Mouse (Mus musculus) megakaryocyte, embryonic 14.5 days (primary cell): ENCODE data around the gene Vcan.

Source experiments
- FLI1 ChIP-seq: IDR thresholded peaks from 2 replicates; pipeline ENCODE4 v1.6.1; 2012; ENCODE audit warnings: low read length, inconsistent platforms, mixed read lengths
- GATA1 ChIP-seq: IDR thresholded peaks from 3 replicates; pipeline ENCODE4 v1.6.1; 2012; ENCODE audit warnings: mixed read lengths, low read length, inconsistent platforms, borderline replicate concordance

- TF ChIP-seq FLI1 = no peak
- no peak for TF ChIP-seq GATA1
Measured at GRCm38 (mm10) chr13:89668981-89669880, 73.1 kb downstream of the Vcan start.
